Mouse (Mus musculus) frontal cortex, postnatal 10 days (tissue): Measurements from ENCODE around the gene Rxylt1.

ENCODE experiments used
- DNase-seq, 2 experiments: peaks; one replicate each; pipeline ENCODE4 v3.0.0; 2022; ENCODE audit warnings: low spot score in 2 of 2, mixed read lengths in 1 of 2

Rxylt1 gene

DNA sequence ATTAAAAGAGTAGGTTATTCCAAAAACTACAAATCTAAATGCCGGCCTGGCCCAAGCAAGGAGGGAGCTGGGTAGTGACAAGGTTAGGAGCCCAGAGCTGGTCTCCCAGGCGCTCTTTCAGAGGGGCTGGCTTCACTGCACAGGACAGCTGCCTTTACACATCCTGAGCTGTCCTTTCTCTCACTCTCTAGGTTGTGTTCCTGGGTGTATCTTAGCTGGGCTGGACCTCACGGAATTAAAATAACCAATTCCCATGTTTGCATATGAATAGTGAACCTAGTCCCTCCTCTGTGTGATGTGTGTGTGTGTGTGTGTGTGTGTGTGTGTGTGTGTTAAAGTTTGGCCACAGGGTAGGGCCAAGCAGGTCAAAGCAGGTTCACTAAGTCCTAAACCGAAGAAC, 52.2 kb downstream of the Rxylt1 start:
- DNase-seq = no peak

DNA sequence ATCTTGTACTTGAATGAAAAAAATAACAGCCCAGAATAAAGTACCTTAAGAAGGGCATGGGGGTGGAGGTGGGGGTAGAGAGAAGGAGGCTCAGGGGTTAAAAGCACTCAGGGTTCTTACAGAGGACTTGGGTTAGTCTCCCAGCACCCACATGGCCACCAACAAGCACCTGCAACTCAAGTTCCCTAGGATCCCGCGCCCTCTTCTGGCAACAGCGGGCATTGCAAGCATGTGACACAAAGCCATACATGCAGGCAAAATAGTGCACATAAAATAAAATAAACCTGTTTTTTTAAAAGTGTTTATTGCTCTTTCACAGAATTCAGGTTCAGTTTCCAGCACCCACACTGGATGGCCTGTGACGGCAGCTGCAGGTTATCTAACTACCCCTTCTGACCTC, 56.8 kb downstream of the Rxylt1 start:
- DNase-seq = no peak

DNA sequence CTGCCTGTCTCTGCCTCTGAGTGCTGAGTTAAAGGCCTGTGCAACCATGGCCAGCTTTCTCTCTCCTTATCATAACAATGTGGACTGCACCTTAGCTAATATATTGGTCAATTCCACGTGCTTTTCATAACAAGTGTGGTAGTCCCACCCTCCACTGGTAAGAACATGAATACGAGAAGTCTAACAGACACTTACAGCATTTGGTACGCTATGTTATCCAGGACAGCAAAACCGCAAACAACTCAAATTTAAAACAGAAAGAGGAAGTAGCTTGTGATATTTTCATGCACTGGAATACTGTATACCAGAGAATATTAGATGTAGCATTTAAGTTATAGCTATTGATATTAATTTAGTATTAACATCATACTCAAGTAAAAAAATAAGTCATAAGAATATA, 57.6 kb downstream of the Rxylt1 start:
- DNase-seq = no peak

DNA sequence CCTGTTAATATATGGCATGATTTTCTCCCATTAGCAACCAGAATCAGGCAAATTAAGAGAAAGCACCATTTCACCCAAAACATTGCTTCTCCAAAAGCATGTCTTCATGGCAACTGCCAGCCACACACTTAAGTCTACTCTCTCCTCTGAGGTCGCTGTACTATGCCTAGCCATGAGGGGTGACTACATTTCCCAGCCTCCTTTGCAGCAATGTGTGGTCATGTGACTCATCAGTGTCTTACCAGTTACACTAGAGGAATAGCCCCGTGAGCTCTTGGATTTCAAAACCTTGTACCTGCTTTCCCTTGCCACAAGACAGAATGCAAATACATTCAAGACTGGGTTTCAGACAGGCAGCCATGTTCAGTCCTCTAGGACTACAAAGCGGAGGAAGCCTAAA, 58.6 kb downstream of the Rxylt1 start:
- DNase-seq = no peak

DNA sequence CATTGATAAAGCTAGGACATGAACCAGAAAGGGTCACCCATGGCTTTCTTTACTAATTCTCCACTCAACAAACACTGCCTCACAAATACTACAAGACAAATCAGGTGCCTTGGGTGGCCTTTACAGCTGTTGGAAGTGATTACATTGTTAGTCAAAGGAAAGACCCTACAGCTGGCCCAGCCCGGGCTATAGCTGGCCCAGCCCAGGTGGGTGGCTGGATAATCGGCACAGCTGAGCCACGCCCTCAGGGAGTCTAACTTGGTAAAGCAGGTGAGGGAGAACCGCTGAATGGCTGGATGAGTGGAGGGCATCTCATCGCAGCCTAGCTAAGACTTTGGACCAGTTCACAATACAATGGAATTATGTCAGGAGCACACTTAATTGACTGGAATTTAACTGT, 63.9 kb downstream of the Rxylt1 start:
- no peak for DNase-seq

DNA sequence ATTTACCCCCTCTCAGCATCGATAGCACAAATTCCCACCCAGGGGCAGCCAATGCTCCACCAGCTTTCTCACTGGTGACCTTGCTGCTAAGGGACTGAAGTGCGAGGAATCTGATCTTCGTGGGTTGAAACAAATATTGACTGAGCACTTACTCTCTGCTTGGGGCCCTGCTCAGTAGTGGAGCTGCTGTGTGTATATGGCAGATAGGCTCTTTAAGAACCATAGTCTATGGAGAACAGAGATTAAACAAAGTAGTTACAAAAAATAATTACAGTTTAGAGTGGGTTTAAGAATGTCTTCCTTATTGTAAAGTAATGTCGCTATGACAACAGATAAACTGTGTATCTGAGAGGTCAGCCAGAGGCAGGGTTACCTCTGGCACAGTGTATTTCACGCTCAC, 66.8 kb downstream of the Rxylt1 start:
- no peak for DNase-seq

DNA sequence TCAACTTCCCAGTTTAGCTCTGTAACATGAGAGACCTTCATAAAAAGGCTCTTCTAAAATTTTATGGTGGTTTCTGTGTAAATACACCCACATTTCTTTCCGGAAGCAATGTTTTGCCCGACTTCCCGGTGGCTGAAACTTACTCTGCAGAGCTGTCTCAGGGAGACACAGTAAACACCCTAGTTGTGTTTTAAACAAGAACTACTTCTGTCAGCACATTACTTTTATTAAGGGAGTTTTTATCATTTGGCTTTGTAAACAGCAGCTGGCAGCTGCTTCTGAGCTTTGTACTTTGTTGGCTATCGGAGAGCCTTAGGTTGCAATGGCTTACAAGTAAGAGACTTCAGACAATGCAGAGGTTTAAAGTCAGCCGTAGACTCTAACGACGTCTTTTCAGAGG, 67.4 kb downstream of the Rxylt1 start:
- DNase-seq = no peak
